Mouse (Mus musculus) limb, embryonic 11.5 days (tissue): ENCODE data around the gene Sfmbt2. TPM values are rescaled to one million over a fixed set of nuclear protein-coding genes. Genes with fewer than 3 reads are reported as not detected.
"Not testable (repeated sequence)": the region's sequence is repeated elsewhere in the genome, so short reads cannot be mapped to it uniquely, and the experiment has no call there.

Source experiments
- ATAC-seq: fragments of 200-750 bp; cut with Nextera tagmentation; 2 replicates; pipeline ENCODE4 v1.8.0; 2017; ENCODE audit warnings: low read depth; ENCODE audit not compliant: insufficient number of reproducible peaks, low FRiP score, low TSS enrichment
- DNase-seq: peaks from one replicate; pipeline ENCODE4 v3.0.0-alpha.2; 2015; ENCODE audit warnings: low spot score
- H3K27ac ChIP-seq: fragments of 300-500 bp; sonication (generic); replicated peaks from 2 replicates; pipeline ENCODE4 v1.5.1; 2014; ENCODE audit warnings: low read depth, mild to moderate bottlenecking, low read length
- H3K27me3 ChIP-seq: fragments of 300-500 bp; sonication (generic); 2 replicates; pipeline ENCODE4 v1.6.1; 2014; ENCODE audit warnings: mild to moderate bottlenecking, low read length, mixed read lengths; ENCODE audit not compliant: control insufficient read depth, insufficient read depth
- H3K36me3 ChIP-seq: fragments of 300-500 bp; sonication (generic); 2 replicates; pipeline ENCODE4 v1.6.1; 2014; ENCODE audit warnings: mild to moderate bottlenecking, low read length, moderate library complexity, mixed read lengths; ENCODE audit not compliant: control insufficient read depth, insufficient read depth
- H3K4me1 ChIP-seq: fragments of 300-500 bp; sonication (generic); 2 replicates; pipeline ENCODE4 v1.6.1; 2014; ENCODE audit warnings: low read length, mixed read lengths; ENCODE audit not compliant: control insufficient read depth, insufficient read depth
- H3K4me2 ChIP-seq: fragments of 300-500 bp; sonication (generic); 2 replicates; pipeline ENCODE4 v1.6.1; 2014; ENCODE audit warnings: low read depth, mild to moderate bottlenecking, moderate library complexity; ENCODE audit not compliant: severe bottlenecking
- H3K4me3 ChIP-seq: fragments of 300-500 bp; sonication (generic); 2 replicates; pipeline ENCODE4 v1.5.1; 2014; ENCODE audit warnings: low read depth, low read length
- H3K9ac ChIP-seq: fragments of 300-500 bp; sonication (generic); 2 replicates; pipeline ENCODE4 v1.6.1; 2014; ENCODE audit warnings: mild to moderate bottlenecking, low read length
- H3K9me3 ChIP-seq: fragments of 300-500 bp; sonication (generic); 2 replicates; pipeline ENCODE4 v1.6.1; 2016; ENCODE audit warnings: low read length; ENCODE audit not compliant: control insufficient read depth
- WGBS: fragments of 180-500 bp; shearing (Covaris S2); extraction: QIAGEN DNeasy Blood & Tissue Kit; methylation state at CpG from one replicate; pipeline ENCODE4 v1.1.7; 2014; 5-methylcytosine and 5-hydroxymethylcytosine counted together
- polyA plus RNA-seq: library from polyadenylated mRNA; unstranded; fragments of >200 nt; fragmentation: Nextera tagmentation; extraction: Ambion mirVana; gene quantifications from 2 replicates; pipeline ENCODE4 v1.2.1, GENCODE M21; 2014

Gene Sfmbt2
- polyA plus RNA-seq, 1 experiment from 2014 or later, result 1.6 TPM

DNA sequence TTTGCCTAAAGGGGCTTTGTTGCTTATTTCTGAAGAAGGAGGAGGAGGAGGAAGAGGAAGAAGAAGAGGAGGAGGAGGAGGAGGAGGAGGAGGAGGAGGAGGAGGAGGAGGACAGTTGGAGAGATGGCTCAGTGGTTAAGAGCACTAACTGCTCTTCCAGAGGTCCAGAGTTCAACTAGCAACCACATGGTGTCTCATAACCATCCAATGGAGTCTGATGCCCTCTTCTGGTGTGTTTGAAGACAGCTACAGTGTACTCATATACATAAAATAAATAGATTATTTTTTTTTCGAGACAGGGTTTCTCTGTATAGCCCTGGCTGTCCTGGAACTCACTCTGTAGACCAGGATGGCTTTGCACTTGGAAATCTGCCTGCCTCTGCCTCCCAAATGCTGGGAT lies 26.2 kb upstream of the Sfmbt2 start:
- not testable (repeated sequence) for H3K36me3 ChIP-seq, H3K27me3 ChIP-seq, H3K27ac ChIP-seq, DNase-seq, H3K4me1 ChIP-seq, H3K4me2 ChIP-seq, H3K9me3 ChIP-seq, H3K9ac ChIP-seq, ATAC-seq, H3K4me3 ChIP-seq
- 95% methylated on average over 1 of the region's 1 CpGs for WGBS

- H3K9me3 ChIP-seq, result no peaks in the 10 kb centered on the region
- no peak overlapping the region for H3K4me2 ChIP-seq
- H3K27me3 ChIP-seq, result peaks cover under 1% of the 10 kb centered on the region; the same call in 1 of the 2 replicates
- 92% methylated on average over 4 of the region's 4 CpGs for WGBS
- no peak overlapping the region for H3K9ac ChIP-seq
- H3K4me1 ChIP-seq, result peaks cover 4% of the 10 kb centered on the region; the same call in 1 of the 2 replicates
- no peak overlapping the region for H3K27ac ChIP-seq
- ATAC-seq, result no peak
- DNase-seq, result no peak
- H3K4me3 ChIP-seq, result no peak overlapping the region
- H3K36me3 ChIP-seq, result no peaks in the 10 kb centered on the region
Measured at GRCm38 (mm10) chr2:10347193-10347592, 23.1 kb upstream of the Sfmbt2 start.

- Histone ChIP-seq H3K4me2 (no peak overlapping the region), H3K4me3 (no peak overlapping the region), H3K9ac (no peak overlapping the region), H3K9me3 (no peaks in the 10 kb centered on the region), H3K4me1 (peaks cover 4% of the 10 kb centered on the region; the same call in 1 of the 2 replicates), H3K27me3 (peaks cover 5% of the 10 kb centered on the region; the same call in 1 of the 2 replicates), H3K27ac (no peak overlapping the region), H3K36me3 (no peaks in the 10 kb centered on the region)
- DNase-seq (no peak), ATAC-seq (no peak)
- 77% methylated on average over 5 of the region's 5 CpGs for WGBS
Measured at GRCm38 (mm10) chr2:10348036-10348435, 22.3 kb upstream of the Sfmbt2 start.

GRCm38 (mm10) chr2:10350266-10350810 lies 20.0 kb upstream of the Sfmbt2 start:
- Histone ChIP-seq H3K27me3 (peaks cover 5% of the 10 kb centered on the region; the same call in 1 of the 2 replicates), H3K4me3 (no peak overlapping the region), H3K4me2 (no peak overlapping the region), H3K9me3 (no peaks in the 10 kb centered on the region), H3K4me1 (peaks cover 4% of the 10 kb centered on the region; the same call in 1 of the 2 replicates), H3K9ac (no peak overlapping the region), H3K27ac (no peak overlapping the region), H3K36me3 (no peaks in the 10 kb centered on the region)
- 5% methylated on average over 4 of the region's 4 CpGs for WGBS
- no peak; the same call in 1 of the 2 replicates for ATAC-seq
- DNase-seq, result no peak

DNA sequence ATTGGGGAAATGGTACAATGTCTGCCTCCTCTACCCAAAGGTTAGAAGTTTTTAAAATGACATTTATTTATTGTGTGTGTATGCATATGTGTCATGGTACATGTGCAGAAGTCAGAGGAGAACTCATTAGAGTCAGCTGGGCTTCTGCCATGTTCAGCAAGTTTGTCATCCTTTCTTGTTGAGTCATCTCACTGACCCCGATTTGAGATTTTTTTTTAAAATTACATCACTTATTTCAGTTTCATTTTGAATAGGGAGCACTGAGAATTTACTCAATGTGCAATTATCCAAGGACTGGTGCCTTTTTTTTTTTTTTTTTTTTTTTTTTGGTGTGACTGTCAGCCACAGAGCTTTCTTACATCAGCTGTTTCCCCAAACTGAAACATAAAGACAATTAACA lies 19.2 kb upstream of the Sfmbt2 start:
- H3K4me1 ChIP-seq, result peaks cover under 1% of the 10 kb centered on the region; the same call in 1 of the 2 replicates
- 68% methylated on average over 1 of the region's 1 CpGs for WGBS
- H3K27ac ChIP-seq, result no peak overlapping the region
- H3K4me2 ChIP-seq, result no peak overlapping the region
- no peak overlapping the region for H3K9ac ChIP-seq
- peaks cover 5% of the 10 kb centered on the region; the same call in 1 of the 2 replicates for H3K27me3 ChIP-seq
- no peaks in the 10 kb centered on the region for H3K9me3 ChIP-seq
- H3K36me3 ChIP-seq, result no peaks in the 10 kb centered on the region
- no peak overlapping the region for H3K4me3 ChIP-seq
- DNase-seq, result no peak
- ATAC-seq, result no peak

DNA sequence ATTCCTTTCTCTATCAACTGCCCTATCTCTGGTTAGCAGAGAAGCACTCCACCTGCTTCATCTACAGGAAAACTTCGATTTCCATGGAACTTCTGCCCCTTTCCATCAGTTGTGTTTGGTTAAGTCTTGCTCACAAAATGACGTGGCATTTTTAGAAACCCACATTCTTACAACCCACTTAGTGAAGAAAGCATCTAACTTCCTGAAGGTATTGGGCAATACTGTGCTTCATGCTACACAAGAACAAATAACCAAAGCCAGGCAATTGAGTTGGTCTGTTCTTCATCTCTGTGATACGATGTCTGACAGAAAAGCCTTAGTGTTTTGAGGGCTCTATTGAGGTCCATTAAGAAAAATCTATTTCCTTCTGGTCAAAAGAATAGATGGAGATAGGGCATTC lies 17.4 kb upstream of the Sfmbt2 start:
- Histone ChIP-seq H3K36me3 (no peaks in the 10 kb centered on the region), H3K4me1 (no peaks in the 10 kb centered on the region), H3K4me2 (no peak overlapping the region), H3K4me3 (no peak overlapping the region), H3K9ac (no peak overlapping the region), H3K27ac (no peak overlapping the region), H3K9me3 (no peaks in the 10 kb centered on the region), H3K27me3 (peaks cover 5% of the 10 kb centered on the region; the same call in 1 of the 2 replicates)
- 78% methylated on average over 3 of the region's 3 CpGs for WGBS
- DNase-seq, result no peak
- no peak for ATAC-seq

GRCm38 (mm10) chr2:10353889-10354288 lies 16.4 kb upstream of the Sfmbt2 start:
- no peak overlapping the region for H3K9ac ChIP-seq
- no peaks in the 10 kb centered on the region for H3K9me3 ChIP-seq
- DNase-seq (no peak), ATAC-seq (no peak)
- no peaks in the 10 kb centered on the region for H3K4me1 ChIP-seq
- no peaks in the 10 kb centered on the region for H3K36me3 ChIP-seq
- no peak overlapping the region for H3K4me2 ChIP-seq
- H3K27me3 ChIP-seq, result peaks cover 5% of the 10 kb centered on the region; the same call in 1 of the 2 replicates
- 72% methylated on average over 4 of the region's 4 CpGs for WGBS
- H3K4me3 ChIP-seq, result no peak overlapping the region
- H3K27ac ChIP-seq, result no peak overlapping the region

- 82% methylated on average over 2 of the region's 2 CpGs for WGBS
- H3K4me3 ChIP-seq, result no peak overlapping the region
- H3K27me3 ChIP-seq, result no peaks in the 10 kb centered on the region
Measured at GRCm38 (mm10) chr2:10359861-10360260, 10.4 kb upstream of the Sfmbt2 start.

DNA sequence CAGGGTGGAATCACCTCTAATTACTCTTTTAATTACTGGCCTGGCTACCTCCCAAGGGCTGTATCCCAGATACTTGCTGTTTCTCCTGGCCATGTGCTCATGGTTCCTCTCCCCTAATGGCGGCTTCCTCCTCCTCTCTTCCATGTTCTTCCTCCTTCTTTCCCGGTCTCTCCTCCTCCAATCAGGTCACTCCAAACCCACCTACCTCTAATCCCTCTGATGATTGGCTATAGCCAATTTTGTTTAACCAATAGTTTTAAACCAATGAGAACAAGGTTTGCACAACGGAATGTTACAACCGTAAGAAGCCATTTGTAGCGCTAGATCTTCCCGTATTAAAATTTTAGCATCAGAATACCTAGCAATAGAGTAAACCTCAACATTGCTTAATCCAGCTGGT lies 5.2 kb upstream of the Sfmbt2 start:
- peaks cover 24% of the 10 kb centered on the region for H3K27me3 ChIP-seq
- 92% methylated on average over 6 of the region's 6 CpGs for WGBS
- no peaks in the 10 kb centered on the region for H3K4me1 ChIP-seq
- H3K27ac ChIP-seq, result no peak overlapping the region
- no peak overlapping the region for H3K4me2 ChIP-seq
- no peak overlapping the region for H3K9ac ChIP-seq
- DNase-seq (no peak), ATAC-seq (no peak)
- no peaks in the 10 kb centered on the region for H3K9me3 ChIP-seq
- H3K36me3 ChIP-seq, result no peaks in the 10 kb centered on the region
- H3K4me3 ChIP-seq, result no peak overlapping the region

More at GRCm38 (mm10) chr2:10359861-10360260, 10.4 kb upstream of the Sfmbt2 start:
- Histone ChIP-seq H3K9ac (no peak overlapping the region), H3K27ac (no peak overlapping the region), H3K36me3 (no peaks in the 10 kb centered on the region), H3K4me2 (no peak overlapping the region), H3K4me1 (no peaks in the 10 kb centered on the region), H3K9me3 (no peaks in the 10 kb centered on the region)
- ATAC-seq (no peak), DNase-seq (no peak)
